Mouse (Mus musculus): ENCODE results near the gene Hexb. TPM values are rescaled to one million over a fixed set of nuclear protein-coding genes. Genes with fewer than 3 reads are reported as not detected.
A peak's percentile ranks its signal among the peaks of the same experiment; 100 is the strongest.

Gene Hexb
- polyA plus RNA-seq, 1 experiment: 3.7 TPM

DNA sequence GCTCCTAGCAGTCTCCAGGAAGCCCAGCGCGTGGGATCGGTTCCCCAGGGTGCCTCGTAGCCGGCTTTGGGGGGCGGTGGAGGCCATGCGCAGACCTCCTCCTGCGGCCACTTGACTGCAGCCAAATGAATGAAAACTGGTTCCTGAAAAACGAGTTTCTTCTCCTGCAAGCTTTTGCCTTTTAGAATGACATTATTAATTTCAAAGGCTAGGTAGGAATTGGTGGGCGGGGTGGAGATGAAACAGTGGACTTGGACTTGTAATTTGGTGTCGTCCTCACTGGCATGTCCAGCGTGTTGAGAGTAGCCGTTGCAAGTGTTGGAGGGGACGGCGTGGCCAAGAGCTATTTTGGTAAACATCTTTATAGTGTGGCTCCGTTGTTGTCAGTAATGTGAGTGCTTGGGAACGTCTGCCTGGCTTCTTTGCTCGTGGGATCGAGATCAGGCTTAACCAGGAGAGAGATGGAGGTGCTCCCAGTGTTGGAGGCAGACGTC is 43.7 kb upstream of the Hexb start:
- H3K27ac ChIP-seq (ENCODE audit: control insufficient read depth, insufficient read depth, low read depth, low read length): peak overlapping the region; percentile 72
- TF ChIP-seq POLR2A (IDR thresholded peaks at IDR 0.05; ENCODE audit: control insufficient read depth, low read depth, low read length): no peak
- no peak for TF ChIP-seq CTCF (IDR thresholded peaks at IDR 0.05; ENCODE audit: control insufficient read depth, insufficient read depth, insufficient replicate concordance, low read depth, low read length)
- H3K36me3 ChIP-seq (ENCODE audit: control insufficient read depth, insufficient read depth, low read length): no peaks in the 10 kb centered on the region
- no peaks in the 10 kb centered on the region for H3K27me3 ChIP-seq (ENCODE audit: control insufficient read depth, insufficient read depth, low read length)
- H3K4me1 ChIP-seq (ENCODE audit: control insufficient read depth, insufficient read depth, low read length): peaks cover 21% of the 10 kb centered on the region
- peak overlapping the region; percentile 84 for H3K4me3 ChIP-seq (ENCODE audit: control insufficient read depth, low read depth, low read length)

- Histone ChIP-seq H3K36me3 (ENCODE audit: control insufficient read depth, insufficient read depth, low read length) (no peaks in the 10 kb centered on the region), H3K27me3 (ENCODE audit: control insufficient read depth, insufficient read depth, low read length) (no peaks in the 10 kb centered on the region), H3K4me1 (ENCODE audit: control insufficient read depth, insufficient read depth, low read length) (peaks cover 21% of the 10 kb centered on the region), H3K27ac (ENCODE audit: control insufficient read depth, insufficient read depth, low read depth, low read length) (peak within 1 kb of the TSS; percentile 91), H3K4me3 (ENCODE audit: control insufficient read depth, low read depth, low read length) (peak within 1 kb of the TSS; percentile 84)
- TF ChIP-seq CTCF (IDR thresholded peaks at IDR 0.05; ENCODE audit: control insufficient read depth, insufficient read depth, insufficient replicate concordance, low read depth, low read length): peak; percentile 40
- TF ChIP-seq POLR2A (IDR thresholded peaks at IDR 0.05; ENCODE audit: control insufficient read depth, low read depth, low read length): peak; percentile 66; the same call in 1 of the 2 replicates
These were observed 43.0 kb upstream of the Hexb start, which contains the start of gene Enc1 for GRCm38 (mm10) chr13:97240965-97241786. TSS of gene Enc1 (plus strand) at chr13:97241105.

- TF ChIP-seq POLR2A (IDR thresholded peaks at IDR 0.05; ENCODE audit: control insufficient read depth, low read depth, low read length): peak; percentile 64
- peak; percentile 14; the same call in 1 of the 2 replicates for TF ChIP-seq CTCF (IDR thresholded peaks at IDR 0.05; ENCODE audit: control insufficient read depth, insufficient read depth, insufficient replicate concordance, low read depth, low read length)
- peak overlapping the region; percentile 71 for H3K4me3 ChIP-seq (ENCODE audit: control insufficient read depth, low read depth, low read length)
- H3K36me3 ChIP-seq (ENCODE audit: control insufficient read depth, insufficient read depth, low read length): no peaks in the 10 kb centered on the region
- H3K27ac ChIP-seq (ENCODE audit: control insufficient read depth, insufficient read depth, low read depth, low read length): peak overlapping the region; percentile 91
- no peaks in the 10 kb centered on the region for H3K27me3 ChIP-seq (ENCODE audit: control insufficient read depth, insufficient read depth, low read length)
- peaks cover 21% of the 10 kb centered on the region for H3K4me1 ChIP-seq (ENCODE audit: control insufficient read depth, insufficient read depth, low read length)
These were observed 42.3 kb upstream of the Hexb start for GRCm38 (mm10) chr13:97240279-97240964.

DNA sequence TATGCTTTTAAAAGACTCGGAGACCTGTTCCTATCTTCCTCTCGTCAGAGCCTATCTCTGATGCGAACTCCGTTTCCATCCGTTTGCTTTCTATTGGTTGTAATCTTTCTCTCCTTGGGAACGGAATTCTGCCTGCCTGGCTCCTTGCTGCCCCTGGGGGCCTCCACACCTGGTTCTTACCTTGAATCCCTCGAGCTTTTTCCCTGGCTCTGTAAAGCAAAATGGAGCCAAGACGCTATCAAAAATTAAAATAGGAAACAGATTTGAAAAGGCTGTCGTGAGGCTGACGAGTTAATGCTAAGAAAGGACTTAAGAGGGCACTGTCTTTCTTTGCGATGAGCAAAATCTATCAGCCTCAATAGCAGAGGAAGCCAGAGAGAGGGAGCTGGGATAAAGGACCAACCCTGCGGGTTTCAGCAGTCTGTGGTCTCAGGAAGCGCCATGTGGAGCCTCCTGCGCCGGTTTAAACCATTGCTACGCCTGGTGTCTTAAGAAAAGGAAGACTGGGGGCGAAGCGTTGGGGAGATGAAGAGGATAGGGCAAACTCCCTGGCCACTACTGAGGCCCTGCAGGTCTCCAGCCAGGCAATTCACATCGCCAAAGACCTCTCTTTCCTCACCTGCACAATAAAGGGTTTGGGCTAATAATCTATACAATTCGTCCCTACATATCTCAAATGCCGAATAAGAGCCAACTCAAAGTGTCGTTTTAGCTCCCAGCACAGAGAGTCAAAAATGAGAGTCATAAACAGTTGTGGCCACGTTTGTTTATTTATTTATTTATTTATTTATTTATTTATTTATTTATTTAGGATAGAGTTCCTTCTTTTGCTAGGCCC is 41.4 kb upstream of the Hexb start:
- Histone ChIP-seq H3K36me3 (ENCODE audit: control insufficient read depth, insufficient read depth, low read length) (no peaks in the 10 kb centered on the region), H3K4me3 (ENCODE audit: control insufficient read depth, low read depth, low read length) (no peak overlapping the region), H3K27ac (ENCODE audit: control insufficient read depth, insufficient read depth, low read depth, low read length) (no peak overlapping the region), H3K27me3 (ENCODE audit: control insufficient read depth, insufficient read depth, low read length) (no peaks in the 10 kb centered on the region), H3K4me1 (ENCODE audit: control insufficient read depth, insufficient read depth, low read length) (peaks cover 20% of the 10 kb centered on the region)
- no peak for TF ChIP-seq CTCF (IDR thresholded peaks at IDR 0.05; ENCODE audit: control insufficient read depth, insufficient read depth, insufficient replicate concordance, low read depth, low read length)
- no peak for TF ChIP-seq POLR2A (IDR thresholded peaks at IDR 0.05; ENCODE audit: control insufficient read depth, low read depth, low read length)

GRCm38 (mm10) chr13:97238181-97238981 is 40.2 kb upstream of the Hexb start:
- peaks cover 20% of the 10 kb centered on the region for H3K4me1 ChIP-seq (ENCODE audit: control insufficient read depth, insufficient read depth, low read length)

GRCm38 (mm10) chr13:97237700-97238099 is 39.5 kb upstream of the Hexb start:
- H3K4me3 ChIP-seq (ENCODE audit: control insufficient read depth, low read depth, low read length): no peak overlapping the region
- TF ChIP-seq POLR2A (IDR thresholded peaks at IDR 0.05; ENCODE audit: control insufficient read depth, low read depth, low read length) (no peak), CTCF (IDR thresholded peaks at IDR 0.05; ENCODE audit: control insufficient read depth, insufficient read depth, insufficient replicate concordance, low read depth, low read length) (no peak)
- H3K27ac ChIP-seq (ENCODE audit: control insufficient read depth, insufficient read depth, low read depth, low read length): no peak overlapping the region
- no peaks in the 10 kb centered on the region for H3K27me3 ChIP-seq (ENCODE audit: control insufficient read depth, insufficient read depth, low read length)
- peaks cover 20% of the 10 kb centered on the region for H3K4me1 ChIP-seq (ENCODE audit: control insufficient read depth, insufficient read depth, low read length)
- H3K36me3 ChIP-seq (ENCODE audit: control insufficient read depth, insufficient read depth, low read length): no peaks in the 10 kb centered on the region

More at GRCm38 (mm10) chr13:97238181-97238981, 40.2 kb upstream of the Hexb start:
- H3K36me3 ChIP-seq (ENCODE audit: control insufficient read depth, insufficient read depth, low read length): no peaks in the 10 kb centered on the region
- H3K27ac ChIP-seq (ENCODE audit: control insufficient read depth, insufficient read depth, low read depth, low read length): no peak overlapping the region
- no peak overlapping the region for H3K4me3 ChIP-seq (ENCODE audit: control insufficient read depth, low read depth, low read length)
- H3K27me3 ChIP-seq (ENCODE audit: control insufficient read depth, insufficient read depth, low read length): no peaks in the 10 kb centered on the region
- no peak for TF ChIP-seq CTCF (IDR thresholded peaks at IDR 0.05; ENCODE audit: control insufficient read depth, insufficient read depth, insufficient replicate concordance, low read depth, low read length)
- TF ChIP-seq POLR2A (IDR thresholded peaks at IDR 0.05; ENCODE audit: control insufficient read depth, low read depth, low read length): no peak
